Mouse (Mus musculus) G1E (cell line): ENCODE results near the gene Opa1. TPM values are rescaled to one million over a fixed set of nuclear protein-coding genes. Genes with fewer than 3 reads are reported as not detected.

Source experiments
- ATAC-seq: 2 replicates; pipeline ENCODE4 v1.8.0; 2016; ENCODE audit warnings: mild to moderate bottlenecking; ENCODE audit not compliant: insufficient number of reproducible peaks, poor library complexity, low FRiP score, severe bottlenecking; ENCODE audit errors: extremely low read depth
- DNase-seq: peaks from one replicate; pipeline ENCODE4 v3.0.0; 2012; ENCODE audit warnings: low spot score
- H3K27me3 ChIP-seq: 2 replicates; pipeline ENCODE4 v1.6.1; 2012; ENCODE audit warnings: mild to moderate bottlenecking, low read length, inconsistent platforms; ENCODE audit not compliant: insufficient read depth
- H3K36me3 ChIP-seq: replicated peaks from 2 replicates; pipeline ENCODE3; 2012; ENCODE audit warnings: mild to moderate bottlenecking, inconsistent platforms
- H3K4me1 ChIP-seq: 2 replicates; pipeline ENCODE4 v1.6.1; 2012; ENCODE audit warnings: low read depth, low read length, inconsistent platforms, mixed read lengths; ENCODE audit not compliant: insufficient read depth
- H3K4me3 ChIP-seq: 2 replicates; pipeline ENCODE4 v1.5.1; 2012; ENCODE audit warnings: low read depth, mild to moderate bottlenecking, inconsistent platforms, low read length, moderate library complexity, mixed read lengths
- H3K9me3 ChIP-seq: replicated peaks from 2 replicates; pipeline ENCODE4 v1.6.1; 2012; ENCODE audit warnings: inconsistent platforms
- CTCF ChIP-seq: IDR thresholded peaks from 2 replicates; pipeline ENCODE4 v1.5.1; 2012; ENCODE audit warnings: low read depth, low read length, inconsistent platforms, mixed read lengths
- GATA1 ChIP-seq: IDR thresholded peaks from 2 replicates; pipeline ENCODE4 v1.6.1; 2012; ENCODE audit warnings: borderline replicate concordance, low read length, inconsistent platforms, mixed read lengths
- GATA2 ChIP-seq: IDR thresholded peaks from 2 replicates; pipeline ENCODE4 v1.6.1; 2012; ENCODE audit warnings: low read depth, low read length, inconsistent platforms, borderline replicate concordance
- POLR2AphosphoS5 ChIP-seq: IDR thresholded peaks from 2 replicates; pipeline ENCODE4 v1.6.1; 2012; ENCODE audit warnings: low read depth, low read length, inconsistent platforms; ENCODE audit not compliant: insufficient replicate concordance
- TAL1 ChIP-seq: conservative IDR thresholded peaks from 2 replicates; pipeline ENCODE4 v1.6.1; 2012; ENCODE audit warnings: low read depth, low read length, inconsistent platforms, mixed read lengths
- polyA plus RNA-seq: library from polyadenylated mRNA; stranded (reverse); fragments of >175 nt; gene quantifications from 2 replicates; pipeline ENCODE4 v1.2.3, GENCODE M21; 2012
- total RNA-seq, 2 experiments: library from RNA; stranded (forward) in 1 of 2; stranded (reverse) in 1 of 2; fragments of 200-1000 nt in 1 of 2; fragments of >200 nt in 1 of 2; fragmentation: Nextera tagmentation in 1 of 2; gene quantifications; 2 replicates each; pipeline ENCODE4 v1.2.3; 2014 to 2017

Opa1 gene
- total and polyA plus RNA-seq, 3 experiments: 27.0 to 108 (median 92.2) TPM

DNA sequence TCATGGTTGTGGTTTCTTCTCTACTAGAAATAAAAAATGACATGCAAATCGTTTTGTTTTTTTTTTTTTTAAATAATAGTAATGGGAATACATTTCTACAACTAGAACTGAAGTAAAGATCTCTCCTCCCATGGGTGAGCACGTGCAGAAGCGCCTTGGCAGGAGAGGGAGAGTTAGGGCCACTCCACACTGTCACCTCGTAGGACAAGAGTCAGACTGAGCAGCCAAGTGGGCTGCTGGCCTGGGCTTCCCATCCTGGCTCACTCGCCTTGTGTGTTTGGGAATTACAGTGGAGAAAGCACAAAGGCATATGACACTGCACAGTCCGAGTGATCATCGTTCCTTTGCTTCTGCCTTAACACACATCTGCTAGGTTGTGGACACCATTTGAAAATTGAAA lies 13.0 kb downstream of the Opa1 start:
- peaks cover 76% of the 10 kb centered on the region for H3K36me3 ChIP-seq
- no peak for ATAC-seq

GRCm38 (mm10) chr16:29597122-29597521 lies 18.0 kb downstream of the Opa1 start:
- peaks cover 70% of the 10 kb centered on the region for H3K36me3 ChIP-seq
- ATAC-seq (no peak), DNase-seq (no peak)
- H3K9me3 ChIP-seq: no peaks in the 10 kb centered on the region
- TF ChIP-seq POLR2AphosphoS5: no peak
- no peak for TF ChIP-seq CTCF
- no peak for TF ChIP-seq GATA2
- TF ChIP-seq TAL1: no peak
- TF ChIP-seq GATA1: no peak
- H3K4me3 ChIP-seq: no peak overlapping the region
- H3K27me3 ChIP-seq: no peaks in the 10 kb centered on the region
- no peaks in the 10 kb centered on the region for H3K4me1 ChIP-seq

More for the DNA sequence above, 13.0 kb downstream of the Opa1 start:
- TF ChIP-seq TAL1 (no peak), CTCF (no peak), GATA2 (no peak), GATA1 (no peak), POLR2AphosphoS5 (no peak)
- H3K9me3 ChIP-seq: no peaks in the 10 kb centered on the region
- H3K4me1 ChIP-seq: no peaks in the 10 kb centered on the region
- H3K4me3 ChIP-seq: no peak overlapping the region
- no peak for DNase-seq
- H3K27me3 ChIP-seq: no peaks in the 10 kb centered on the region

DNA sequence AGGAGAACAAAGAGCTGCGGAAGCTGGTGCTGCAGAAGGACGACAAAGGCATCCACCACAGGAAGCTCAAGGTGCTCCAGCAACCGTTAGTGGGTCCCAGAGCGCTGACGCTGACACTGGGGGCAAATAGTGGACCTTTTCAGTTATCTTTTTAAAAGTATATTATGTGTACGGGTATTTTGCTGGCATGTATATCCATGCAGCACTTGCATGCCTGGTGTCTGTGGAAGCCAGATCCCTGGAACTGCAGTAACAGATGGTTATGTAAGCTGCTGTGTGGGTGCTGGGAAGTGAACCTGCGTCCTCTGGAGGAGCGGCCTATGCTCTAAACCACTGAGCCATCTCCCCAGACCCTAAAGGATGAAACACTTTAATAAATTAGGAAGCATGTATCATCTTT lies 26.4 kb downstream of the Opa1 start:
- Histone ChIP-seq H3K9me3 (no peaks in the 10 kb centered on the region), H3K4me3 (no peak overlapping the region), H3K27me3 (no peaks in the 10 kb centered on the region), H3K4me1 (no peaks in the 10 kb centered on the region), H3K36me3 (peaks cover 81% of the 10 kb centered on the region)
- no peak for TF ChIP-seq POLR2AphosphoS5
- no peak for TF ChIP-seq GATA2
- TF ChIP-seq CTCF: no peak
- TF ChIP-seq GATA1: no peak
- TF ChIP-seq TAL1: no peak
- ATAC-seq (no peak), DNase-seq (no peak)

DNA sequence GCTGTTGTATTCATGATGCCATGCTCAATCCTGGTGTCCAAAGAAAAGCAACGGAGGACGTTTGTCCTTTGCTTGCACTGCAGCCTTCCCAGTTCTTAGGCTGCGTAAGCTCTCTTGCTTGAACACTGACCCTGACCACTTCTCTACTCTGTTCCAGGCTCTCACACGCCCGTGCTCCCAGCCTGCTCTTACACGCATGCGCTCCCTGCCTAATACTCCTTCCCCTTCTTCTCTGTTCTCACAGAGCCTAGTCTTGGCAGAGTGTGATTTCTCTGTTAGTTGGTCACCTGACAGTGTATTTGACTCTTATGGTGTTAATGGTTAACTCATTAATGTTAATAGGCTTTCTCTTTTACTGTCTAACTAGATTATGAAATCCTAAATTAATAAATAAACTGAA lies 28.0 kb downstream of the Opa1 start:
- H3K9me3 ChIP-seq: no peaks in the 10 kb centered on the region
- DNase-seq (no peak), ATAC-seq (no peak)
- H3K4me3 ChIP-seq: no peak overlapping the region
- no peak for TF ChIP-seq GATA2
- TF ChIP-seq CTCF: no peak
- TF ChIP-seq TAL1: no peak
- TF ChIP-seq POLR2AphosphoS5: no peak
- TF ChIP-seq GATA1: no peak
- no peaks in the 10 kb centered on the region for H3K27me3 ChIP-seq
- no peaks in the 10 kb centered on the region for H3K4me1 ChIP-seq
- H3K36me3 ChIP-seq: peaks cover 87% of the 10 kb centered on the region

GRCm38 (mm10) chr16:29614762-29615161 lies 35.6 kb downstream of the Opa1 start:
- no peaks in the 10 kb centered on the region for H3K9me3 ChIP-seq
- TF ChIP-seq GATA2 (no peak), TAL1 (no peak), CTCF (no peak), POLR2AphosphoS5 (no peak), GATA1 (no peak)
- peaks cover 88% of the 10 kb centered on the region for H3K36me3 ChIP-seq
- DNase-seq (no peak), ATAC-seq (no peak)
- no peaks in the 10 kb centered on the region for H3K27me3 ChIP-seq
- no peaks in the 10 kb centered on the region for H3K4me1 ChIP-seq
- H3K4me3 ChIP-seq: no peak overlapping the region

GRCm38 (mm10) chr16:29629053-29629452 lies 49.9 kb downstream of the Opa1 start:
- no peak for TF ChIP-seq CTCF
- TF ChIP-seq GATA2: no peak
- TF ChIP-seq POLR2AphosphoS5: no peak
- TF ChIP-seq GATA1: no peak
- no peak for TF ChIP-seq TAL1
- Histone ChIP-seq H3K4me1 (no peaks in the 10 kb centered on the region), H3K9me3 (no peaks in the 10 kb centered on the region), H3K27me3 (no peaks in the 10 kb centered on the region), H3K36me3 (peaks cover 93% of the 10 kb centered on the region), H3K4me3 (no peak overlapping the region)
- ATAC-seq: no peak
- no peak for DNase-seq

DNA sequence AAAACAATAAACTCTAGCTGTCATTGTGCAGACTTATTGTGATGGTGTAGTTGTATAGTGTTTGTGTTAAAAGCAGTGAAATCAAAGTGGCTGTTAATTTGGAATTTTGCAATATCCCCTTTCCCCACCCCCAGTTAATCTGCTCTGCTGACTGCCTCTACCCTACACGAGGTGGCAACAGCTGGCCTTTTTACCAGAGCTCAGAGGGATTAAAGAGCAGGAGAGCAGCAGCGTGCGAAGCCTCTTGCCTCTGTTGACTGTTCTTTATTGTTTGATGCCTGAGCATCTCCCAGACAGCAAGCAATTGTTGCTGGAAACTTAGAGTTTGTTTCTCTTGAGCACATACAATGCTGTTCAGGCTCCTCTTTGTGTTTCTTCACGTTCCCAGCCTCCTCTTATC lies 56.6 kb downstream of the Opa1 start:
- peaks cover 91% of the 10 kb centered on the region for H3K36me3 ChIP-seq
- ATAC-seq (no peak), DNase-seq (no peak)
- no peaks in the 10 kb centered on the region for H3K9me3 ChIP-seq
- no peak overlapping the region for H3K4me3 ChIP-seq
- H3K27me3 ChIP-seq: no peaks in the 10 kb centered on the region
- no peaks in the 10 kb centered on the region for H3K4me1 ChIP-seq
- TF ChIP-seq GATA2 (no peak), POLR2AphosphoS5 (no peak), GATA1 (no peak), TAL1 (no peak), CTCF (no peak)
